Comparison of ENCODE assay signal across 29 mouse cellular contexts in the genomic region with DNA sequence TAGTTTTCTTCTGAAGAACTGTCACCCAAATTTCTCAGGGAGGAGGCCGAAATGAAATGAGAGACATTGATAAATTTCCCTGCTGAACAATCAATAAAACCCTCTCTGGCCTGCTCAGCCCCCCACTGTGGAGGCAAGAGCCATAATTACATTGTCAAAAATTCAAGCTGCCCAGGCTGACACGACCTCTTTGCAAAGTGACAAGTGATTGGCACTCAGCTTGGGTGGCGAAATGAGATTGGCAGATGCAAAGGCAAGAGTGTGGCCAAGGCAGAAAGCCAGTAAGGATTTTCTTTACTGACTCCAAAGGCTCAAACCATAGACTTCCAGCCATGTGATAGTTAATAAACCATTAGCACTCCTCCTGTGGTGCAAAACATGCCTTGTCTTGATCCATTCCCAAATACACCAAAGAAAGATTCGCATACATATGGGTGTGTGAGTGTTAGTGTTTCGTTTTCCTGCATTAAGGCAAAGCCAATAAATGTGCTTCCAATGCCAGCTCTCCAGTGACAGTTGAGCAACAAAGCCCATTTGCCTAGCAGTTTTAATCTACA.
A peak's percentile ranks its signal among the peaks of the same experiment; 100 is the strongest.
DNase-seq lines count a peak whose midpoint lies in the region; ATAC-seq and TF ChIP-seq lines count a peak whose summit lies in the region.
"Had no signal": no experiment of that assay in that cellular context is flagged by ENCODE, and none has a peak within 500 bp of the region (broad histone marks: within the 10 kb centered on the region; RNA-seq: fewer than 3 reads in every experiment).

No protein-coding gene starts in this region.

- H3K9me3 ChIP-seq in hindbrain, postnatal 0 days (ENCODE audit: low read length): no peaks in the 10 kb centered on the region
- no peaks in the 10 kb centered on the region for H3K9me3 ChIP-seq in hindbrain, embryonic 13.5 days
- H3K9me3 ChIP-seq in forebrain, embryonic 15.5 days: no peaks in the 10 kb centered on the region
- H3K9me3 ChIP-seq: embryonic facial prominence, embryonic 13.5 days; G1E; heart, embryonic 12.5 days; limb, embryonic 15.5 days; neural tube, embryonic 13.5 days had no signal

- no peaks in the 10 kb centered on the region for H3K36me3 ChIP-seq in hindbrain, postnatal 0 days (ENCODE audit: insufficient read depth, low read length)
- H3K36me3 ChIP-seq in hindbrain, embryonic 13.5 days: no peaks in the 10 kb centered on the region
- H3K36me3 ChIP-seq in forebrain, embryonic 15.5 days: no peaks in the 10 kb centered on the region
- H3K36me3 ChIP-seq: embryonic facial prominence, embryonic 13.5 days; G1E; heart, embryonic 12.5 days; limb, embryonic 15.5 days; neural tube, embryonic 13.5 days had no signal

- WGBS in hindbrain, postnatal 0 days: 37% methylated on average over 5 of the region's 5 CpGs
- WGBS in hindbrain, embryonic 13.5 days: 49% methylated on average over 5 of the region's 5 CpGs
- WGBS in forebrain, embryonic 15.5 days: 37% methylated on average over 5 of the region's 5 CpGs

- H3K9ac ChIP-seq in hindbrain, postnatal 0 days (replicated peaks; ENCODE audit: low read length): no peak overlapping the region
- no peak overlapping the region for H3K9ac ChIP-seq in hindbrain, embryonic 13.5 days
- H3K9ac ChIP-seq in forebrain, embryonic 15.5 days (replicated peaks): no peak overlapping the region
- H3K9ac ChIP-seq: embryonic facial prominence, embryonic 13.5 days; heart, embryonic 12.5 days; limb, embryonic 15.5 days; liver, embryonic 14.5 days; lung, embryonic 14.5 days; neural tube, embryonic 13.5 days had no signal

- no peak overlapping the region for H3K4me3 ChIP-seq in hindbrain, postnatal 0 days (ENCODE audit: low read length)
- no peak overlapping the region for H3K4me3 ChIP-seq in hindbrain, embryonic 13.5 days
- no peak overlapping the region for H3K4me3 ChIP-seq in forebrain, embryonic 15.5 days
- H3K4me3 ChIP-seq: embryonic facial prominence, embryonic 13.5 days; erythroblast, embryonic 14.5 days; heart, embryonic 12.5 days; left cerebral cortex, adult 2 months; limb, embryonic 15.5 days; myocyte; neural tube, embryonic 13.5 days had no signal

- no peak overlapping the region for H3K4me2 ChIP-seq in hindbrain, postnatal 0 days (ENCODE audit: low read depth, low read length)
- H3K4me2 ChIP-seq in hindbrain, embryonic 13.5 days: no peak overlapping the region
- no peak overlapping the region for H3K4me2 ChIP-seq in forebrain, embryonic 15.5 days (replicated peaks)
- H3K4me2 ChIP-seq: embryonic facial prominence, embryonic 13.5 days; heart, embryonic 12.5 days; limb, embryonic 15.5 days; lung, embryonic 14.5 days; neural tube, embryonic 13.5 days had no signal

- peak; percentile 58; the same call in 1 of the 2 replicates for ATAC-seq in hindbrain, postnatal 0 days
- ATAC-seq in hindbrain, embryonic 13.5 days (ENCODE audit: low FRiP score): no peak
- peak; percentile 81 for ATAC-seq in forebrain, embryonic 15.5 days (replicated peaks)
- ATAC-seq: intestine, postnatal 0 days; Patski had no signal

- DNase-seq in embryo, embryonic 10 days (ENCODE audit: low spot score): peak; percentile 20
- no peak for DNase-seq in embryo, embryonic 9.5 days (ENCODE audit: extremely low spot score)
- peak; percentile 43 for DNase-seq in hindbrain, postnatal 0 days (ENCODE audit: low spot score)
- DNase-seq in embryo, embryonic 10.5 days (ENCODE audit: low spot score): peak; percentile 9
- DNase-seq in layer of hippocampus, adult 8-10 months (ENCODE audit: low spot score in 2 of 2): no peak
- DNase-seq in kidney, postnatal 36 days: no peak
- DNase-seq: cerebellum, adult 2 months; heart, adult 18-20 months; heart, postnatal 10 days; kidney, postnatal 4 days; layer of hippocampus, adult 9-11 months; lung, embryonic 14.5 days; midbrain, embryonic 14.5 days; thymus, adult 18-20 months; thymus, postnatal 36 days had no signal

- TF ChIP-seq CTCF in hindbrain, postnatal 0 days (IDR thresholded peaks at IDR 0.05; ENCODE audit: low read depth): no peak

- H3K27me3 ChIP-seq in hindbrain, postnatal 0 days (ENCODE audit: insufficient read depth, low read length): no peaks in the 10 kb centered on the region
- H3K27me3 ChIP-seq in hindbrain, embryonic 13.5 days: no peaks in the 10 kb centered on the region
- no peaks in the 10 kb centered on the region for H3K27me3 ChIP-seq in forebrain, embryonic 15.5 days
- H3K27me3 ChIP-seq: CH12.LX; embryonic facial prominence, embryonic 13.5 days; heart, embryonic 12.5 days; limb, embryonic 15.5 days; neural tube, embryonic 13.5 days; Patski had no signal

- H3K27ac ChIP-seq in hindbrain, postnatal 0 days: no peak overlapping the region
- no peak overlapping the region for H3K27ac ChIP-seq in hindbrain, embryonic 13.5 days
- H3K27ac ChIP-seq in forebrain, embryonic 15.5 days (replicated peaks): no peak overlapping the region
- H3K27ac ChIP-seq: embryonic facial prominence, embryonic 13.5 days; left cerebral cortex, adult 2 months; limb, embryonic 15.5 days; liver, embryonic 14.5 days; neural tube, embryonic 13.5 days had no signal

- no peaks in the 10 kb centered on the region for H3K4me1 ChIP-seq in hindbrain, postnatal 0 days (ENCODE audit: insufficient read depth, low read length)
- peaks cover 4% of the 10 kb centered on the region for H3K4me1 ChIP-seq in hindbrain, embryonic 13.5 days (replicated peaks)
- H3K4me1 ChIP-seq in forebrain, embryonic 15.5 days: peaks cover 7% of the 10 kb centered on the region; the same call in 1 of the 2 replicates
- H3K4me1 ChIP-seq: embryonic facial prominence, embryonic 13.5 days; heart, embryonic 12.5 days; limb, embryonic 15.5 days; neural tube, embryonic 13.5 days had no signal

Comparison
In these comparisons a context has a peak if more than half of its experiments do, and no peak if none do; other contexts are left out.
1. DNase-seq: peak in embryo, embryonic 10 days (single experiment), hindbrain, postnatal 0 days (single experiment) and embryo, embryonic 10.5 days (single experiment); none in embryo, embryonic 9.5 days (single experiment), layer of hippocampus, adult 8-10 months (0 of 2) and kidney, postnatal 36 days (0 of 2).